Mouse (Mus musculus): ENCODE results near the gene Lsm3. TPM values are rescaled to one million over a fixed set of nuclear protein-coding genes. Genes with fewer than 3 reads are reported as not detected.

Lsm3 gene
- total and polyA plus RNA-seq, 3 experiments = 238 to 259 TPM; not detected in 1

GRCm38 (mm10) chr6:91486736-91487453 lies 28.8 kb upstream of the Lsm3 start:
- Histone ChIP-seq H3K4me3 (ENCODE audit: control insufficient read depth in 1 of 2, insufficient read depth in 1 of 2, low read depth in 2 of 2, low read length in 2 of 2) (no peak overlapping the region), H3K9me3 (replicated peaks; ENCODE audit: insufficient read depth, low read length) (no peaks in the 10 kb centered on the region), H3K27me3 (ENCODE audit: control insufficient read depth in 1 of 2, insufficient read depth in 2 of 2, low read length in 2 of 2) (no peaks in the 10 kb centered on the region), H3K4me1 (ENCODE audit: control insufficient read depth in 1 of 2, insufficient read depth in 2 of 2, low read length in 2 of 2) (no peaks in the 10 kb centered on the region), H3K9ac (ENCODE audit: control insufficient read depth, low read depth, low read length, poor library complexity, severe bottlenecking) (no peak overlapping the region), H3K79me2 (ENCODE audit: control insufficient read depth, insufficient read depth, low read length, poor library complexity) (no peaks in the 10 kb centered on the region), H3K27ac (ENCODE audit: control insufficient read depth, low read depth, low read length) (no peak overlapping the region), H3K36me3 (ENCODE audit: control insufficient read depth in 1 of 2, insufficient read depth in 2 of 2, low read length in 2 of 2) (no peaks in the 10 kb centered on the region; a peak in 1 of 4 replicates)
- DNase-seq (ENCODE audit: low read depth, low spot score) = no peak
- TF ChIP-seq E2F4 (IDR thresholded peaks at IDR 0.05; ENCODE audit: borderline replicate concordance, low read depth, low read length) (no peak), NRF1 (IDR thresholded peaks at IDR 0.05; ENCODE audit: insufficient read depth, low read depth, low read length, poor library complexity, severe bottlenecking) (no peak), TBP (IDR thresholded peaks at IDR 0.05; ENCODE audit: low read depth, low read length) (no peak), POLR2A (IDR thresholded peaks at IDR 0.05; ENCODE audit: control insufficient read depth in 1 of 2, insufficient read depth in 1 of 2, low read depth in 1 of 2, low read length in 2 of 2, poor library complexity in 1 of 2) (no peak), ZKSCAN1 (IDR thresholded peaks at IDR 0.05; ENCODE audit: low read depth, low read length) (no peak), MAZ (IDR thresholded peaks at IDR 0.05; ENCODE audit: low read depth, low read length) (no peak), HCFC1 (IDR thresholded peaks at IDR 0.05; ENCODE audit: low read depth, low read length) (no peak)

GRCm38 (mm10) chr6:91488496-91489212 lies 27.1 kb upstream of the Lsm3 start:
- TF ChIP-seq MAZ (IDR thresholded peaks at IDR 0.05; ENCODE audit: low read depth, low read length) = no peak
- TF ChIP-seq TCF12 (IDR thresholded peaks at IDR 0.05; ENCODE audit: low read depth, low read length) = no peak
- TF ChIP-seq MAX (IDR thresholded peaks at IDR 0.05; ENCODE audit: low read length) = no peak
- TF ChIP-seq JUND (IDR thresholded peaks at IDR 0.05; ENCODE audit: low read depth, low read length) = 0 out of 2 replicates have a peak, but pooled peaks have one; percentile 17
- 0 out of 2 replicates have a peak, but pooled peaks have one; percentile 15 for TF ChIP-seq ETS1 (IDR thresholded peaks at IDR 0.05; ENCODE audit: low read depth, low read length)
- TF ChIP-seq ZMIZ1 (IDR thresholded peaks at IDR 0.05; ENCODE audit: low read depth, low read length) = no peak
- H3K4me3 ChIP-seq (ENCODE audit: control insufficient read depth in 1 of 2, insufficient read depth in 1 of 2, low read depth in 2 of 2, low read length in 2 of 2) = no peak overlapping the region
- no peaks in the 10 kb centered on the region for H3K9me3 ChIP-seq (replicated peaks; ENCODE audit: insufficient read depth, low read length)
- no peaks in the 10 kb centered on the region for H3K27me3 ChIP-seq (ENCODE audit: control insufficient read depth in 1 of 2, insufficient read depth in 2 of 2, low read length in 2 of 2)
- H3K27ac ChIP-seq (ENCODE audit: control insufficient read depth, low read depth, low read length) = no peak overlapping the region
- peak; percentile 54 for DNase-seq (ENCODE audit: low read depth, low spot score)
- no peaks in the 10 kb centered on the region for H3K79me2 ChIP-seq (ENCODE audit: control insufficient read depth, insufficient read depth, low read length, poor library complexity)
- H3K4me1 ChIP-seq (ENCODE audit: control insufficient read depth in 1 of 2, insufficient read depth in 2 of 2, low read length in 2 of 2) = no peaks in the 10 kb centered on the region
- no peaks in the 10 kb centered on the region; a peak in 1 of 4 replicates for H3K36me3 ChIP-seq (ENCODE audit: control insufficient read depth in 1 of 2, insufficient read depth in 2 of 2, low read length in 2 of 2)
- no peak overlapping the region for H3K9ac ChIP-seq (ENCODE audit: control insufficient read depth, low read depth, low read length, poor library complexity, severe bottlenecking)

GRCm38 (mm10) chr6:91489872-91490271 lies 25.9 kb upstream of the Lsm3 start:
- Histone ChIP-seq H3K27me3 (ENCODE audit: control insufficient read depth in 1 of 2, insufficient read depth in 2 of 2, low read length in 2 of 2) (no peaks in the 10 kb centered on the region), H3K4me1 (ENCODE audit: control insufficient read depth in 1 of 2, insufficient read depth in 2 of 2, low read length in 2 of 2) (no peaks in the 10 kb centered on the region)
- TF ChIP-seq RAD21 (IDR thresholded peaks at IDR 0.05; ENCODE audit: low read depth, low read length) = no peak
- TF ChIP-seq NELFE (IDR thresholded peaks at IDR 0.05; ENCODE audit: low read depth, low read length) = no peak
- TF ChIP-seq RCOR1 (IDR thresholded peaks at IDR 0.05; ENCODE audit: low read depth, low read length) = no peak
- TF ChIP-seq USF1 (IDR thresholded peaks at IDR 0.05; ENCODE audit: low read depth, low read length) = no peak
- TF ChIP-seq HCFC1 (IDR thresholded peaks at IDR 0.05; ENCODE audit: low read depth, low read length) = no peak
- TF ChIP-seq BHLHE40 (IDR thresholded peaks at IDR 0.05; ENCODE audit: borderline replicate concordance, low read depth, low read length) = no peak
- no peak for TF ChIP-seq POLR2AphosphoS5 (IDR thresholded peaks at IDR 0.05; ENCODE audit: borderline replicate concordance, low read depth, low read length)
- no peak for TF ChIP-seq ZKSCAN1 (IDR thresholded peaks at IDR 0.05; ENCODE audit: low read depth, low read length)
- TF ChIP-seq E2F4 (IDR thresholded peaks at IDR 0.05; ENCODE audit: borderline replicate concordance, low read depth, low read length) = no peak
- TF ChIP-seq MYB (IDR thresholded peaks at IDR 0.05; ENCODE audit: low read depth, low read length) = no peak
- TF ChIP-seq MAX (IDR thresholded peaks at IDR 0.05; ENCODE audit: low read length) = no peak
- TF ChIP-seq CTCF (IDR thresholded peaks at IDR 0.05 in 2 of 3, conservative IDR thresholded peaks at IDR 0.05 in 1 of 3; ENCODE audit: control insufficient read depth in 1 of 3, insufficient read depth in 1 of 3, low read depth in 2 of 3, low read length in 3 of 3, poor library complexity in 1 of 3, severe bottlenecking in 1 of 3) = no peak
- TF ChIP-seq GATA1 (IDR thresholded peaks at IDR 0.05; ENCODE audit: low read depth, low read length) = no peak
- TF ChIP-seq ZNF384 (IDR thresholded peaks at IDR 0.05; ENCODE audit: low read depth, low read length) = no peak
- no peak for TF ChIP-seq NRF1 (IDR thresholded peaks at IDR 0.05; ENCODE audit: insufficient read depth, low read depth, low read length, poor library complexity, severe bottlenecking)
- no peak for TF ChIP-seq UBTF (IDR thresholded peaks at IDR 0.05; ENCODE audit: borderline replicate concordance, insufficient read depth, low read depth, low read length)

More at GRCm38 (mm10) chr6:91489872-91490271, 25.9 kb upstream of the Lsm3 start:
- H3K4me3 ChIP-seq (ENCODE audit: control insufficient read depth in 1 of 2, insufficient read depth in 1 of 2, low read depth in 2 of 2, low read length in 2 of 2) = no peak overlapping the region
- H3K27ac ChIP-seq (ENCODE audit: control insufficient read depth, low read depth, low read length) = no peak overlapping the region
- no peak overlapping the region for H3K9ac ChIP-seq (ENCODE audit: control insufficient read depth, low read depth, low read length, poor library complexity, severe bottlenecking)
- H3K79me2 ChIP-seq (ENCODE audit: control insufficient read depth, insufficient read depth, low read length, poor library complexity) = no peaks in the 10 kb centered on the region
- DNase-seq (ENCODE audit: low read depth, low spot score) = no peak
- H3K9me3 ChIP-seq (replicated peaks; ENCODE audit: insufficient read depth, low read length) = no peaks in the 10 kb centered on the region
- H3K36me3 ChIP-seq (ENCODE audit: control insufficient read depth in 1 of 2, insufficient read depth in 2 of 2, low read length in 2 of 2) = no peaks in the 10 kb centered on the region; a peak in 1 of 4 replicates
